Mouse (Mus musculus): ENCODE measurements around the gene Cbfa2t2.

DNA sequence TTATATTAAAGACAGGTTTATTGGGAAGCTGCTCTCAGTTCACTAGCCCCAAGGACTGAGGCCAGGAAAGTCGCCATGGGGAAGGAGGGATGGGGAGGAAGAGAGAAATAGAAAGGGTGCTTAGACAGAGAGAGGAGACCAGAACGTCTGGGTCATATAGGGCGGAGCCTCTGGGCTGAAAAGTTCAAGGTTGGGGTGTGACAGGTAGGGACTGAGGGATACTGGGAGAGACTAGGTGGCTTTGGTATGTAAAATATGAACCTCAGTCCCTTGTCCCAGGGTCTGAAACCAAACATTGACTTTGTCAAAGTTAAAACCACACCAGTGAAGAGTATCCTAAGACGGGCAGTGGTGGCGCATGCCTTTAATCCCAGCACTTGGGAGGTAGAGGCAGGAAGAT, 30.9 kb downstream of the Cbfa2t2 start:
- TF ChIP-seq CTCF (IDR thresholded peaks at IDR 0.05; ENCODE audit: insufficient read depth, low read length) (no peak), POLR2A (IDR thresholded peaks at IDR 0.05; ENCODE audit: borderline replicate concordance, extremely low read depth, low read depth, low read length) (no peak)

Measured in lung, adult 2 months (tissue).